Comparison of ENCODE assay signal across 13 mouse cellular contexts in the genomic region with DNA sequence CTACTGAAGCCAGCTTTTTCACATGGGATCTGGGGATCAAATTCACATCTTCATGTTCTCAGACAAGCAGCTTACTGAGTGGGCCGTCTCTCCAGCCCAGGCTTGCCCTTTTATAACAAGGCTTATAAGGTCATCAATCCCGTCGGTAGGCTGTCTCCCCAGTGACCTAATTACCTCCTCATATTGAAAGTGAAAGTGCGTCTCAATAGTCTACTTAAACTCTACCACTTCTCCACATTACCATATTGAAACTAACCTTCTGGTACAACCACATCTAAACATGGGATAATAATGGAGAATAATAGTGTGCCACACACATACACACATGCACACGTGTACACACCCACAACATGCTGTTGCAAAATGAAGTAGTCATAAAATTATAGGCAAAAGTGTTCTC. TPM values are rescaled to one million over a fixed set of nuclear protein-coding genes. Genes with fewer than 3 reads are reported as not detected.
A peak's percentile ranks its signal among the peaks of the same experiment; 100 is the strongest.
DNase-seq lines count a peak whose midpoint lies in the region; ATAC-seq lines count a peak whose summit lies in the region.
"Had no signal": no experiment of that assay in that cellular context is flagged by ENCODE, and none has a peak within 500 bp of the region (broad histone marks: within the 10 kb centered on the region; RNA-seq: fewer than 3 reads in every experiment).

No protein-coding gene starts in this region.

- peak; percentile 84 for ATAC-seq in activated CD4-positive, CD25-positive, alpha-beta regulatory T cell, adult 4 months
- ATAC-seq in megakaryocyte progenitor cell, adult 5-6 weeks (replicated peaks; ENCODE audit: poor library complexity): peak; percentile 31
- ATAC-seq: forebrain, embryonic 14.5 days; intestine, embryonic 15.5 days had no signal

- intact Hi-C loops in left cerebral cortex, postnatal 10 days (cut with DNase I): no loop called here

- peak; percentile 5 for DNase-seq in retina, postnatal 1 day
- no peak for DNase-seq in retina, embryonic 14.5 days (ENCODE audit: low spot score)
- DNase-seq in spleen, postnatal 14 days (ENCODE audit: low spot score in 2 of 2): no peak
- no peak for DNase-seq in layer of hippocampus, postnatal 36 days
- DNase-seq in left cerebral cortex, postnatal 10 days (ENCODE audit: extremely low spot score in 1 of 2, low spot score in 2 of 2): no peak
- DNase-seq: cerebellum, adult 8-10 months; kidney, postnatal 25 days; right cerebral cortex, postnatal 4 days; thymus, postnatal 25 days had no signal

RNA-seq across cellular contexts. Expression of gene Sumf1, which starts 20.4 kb away (rescaled TPM):
- 1 to 10 TPM; 6.3 to 7.6 TPM for polyA plus RNA-seq in activated CD4-positive, CD25-positive, alpha-beta regulatory T cell, adult 4 months (2017; shearing (Covaris generic))
- total RNA-seq in megakaryocyte progenitor cell, adult 5-6 weeks (2015): 12.8 and 18.5 TPM in 2 replicates
- 18.5 and 21.8 TPM in 2 replicates for total RNA-seq in megakaryocyte progenitor cell, adult 5-6 weeks (2017)
- total RNA-seq in layer of hippocampus, postnatal 36 days (2021): 10 to 100 TPM; 18.5 to 18.9 TPM
- total RNA-seq in left cerebral cortex, postnatal 10 days (2021): 10 to 100 TPM; 13.7 to 14.6 TPM

RNA-seq across cellular contexts. Expression of gene Itpr1, which starts 48.0 kb away (rescaled TPM):
- 10 to 100 TPM; 15.8 to 21.2 TPM for polyA plus RNA-seq in activated CD4-positive, CD25-positive, alpha-beta regulatory T cell, adult 4 months (2017; shearing (Covaris generic))
- total RNA-seq in megakaryocyte progenitor cell, adult 5-6 weeks (2015): 36.5 and 40.4 TPM in 2 replicates
- total RNA-seq in megakaryocyte progenitor cell, adult 5-6 weeks (2017): 76.6 and 90.4 TPM in 2 replicates
- total RNA-seq in layer of hippocampus, postnatal 36 days (2021): 100 to 1,000 TPM; 290 to 296 TPM
- total RNA-seq in left cerebral cortex, postnatal 10 days (2021): 10 to 100 TPM; 88.2 to 89.7 TPM
